Mouse (Mus musculus): ENCODE measurements around the gene Nop58. TPM values are rescaled to one million over a fixed set of nuclear protein-coding genes. Genes with fewer than 3 reads are reported as not detected.

Nop58 gene
- polyA plus RNA-seq, 1 experiment from 2014 or later = 232 TPM

GRCm38 (mm10) chr1:59764407-59764971 lies 79.7 kb downstream of the Nop58 start:
- Histone ChIP-seq H3K4me3 (replicated peaks; ENCODE audit: low read length) (peak overlapping the region; percentile 78), H3K36me3 (ENCODE audit: control insufficient read depth, insufficient read depth, low read length) (no peaks in the 10 kb centered on the region), H3K9ac (ENCODE audit: low read length) (peak overlapping the region; percentile 95), H3K9me3 (replicated peaks; ENCODE audit: control insufficient read depth, low read length) (no peaks in the 10 kb centered on the region), H3K4me2 (ENCODE audit: low read depth, low read length) (peak overlapping the region; percentile 90), H3K4me1 (ENCODE audit: control insufficient read depth, insufficient read depth, low read length) (peaks cover 9% of the 10 kb centered on the region; the same call in 1 of the 2 replicates), H3K27me3 (ENCODE audit: control insufficient read depth, insufficient read depth, low read length) (no peaks in the 10 kb centered on the region), H3K27ac (ENCODE audit: low read length) (peak overlapping the region; percentile 99)
- peak; percentile 30; the same call in 1 of the 2 replicates for ATAC-seq (ENCODE audit: insufficient read depth, low FRiP score)
- under 1% methylated on average over 27 of the region's 27 CpGs for WGBS

GRCm38 (mm10) chr1:59765279-59765678 lies 80.5 kb downstream of the Nop58 start:
- Histone ChIP-seq H3K9me3 (replicated peaks; ENCODE audit: control insufficient read depth, low read length) (no peaks in the 10 kb centered on the region), H3K36me3 (ENCODE audit: control insufficient read depth, insufficient read depth, low read length) (no peaks in the 10 kb centered on the region), H3K4me2 (ENCODE audit: low read depth, low read length) (peak overlapping the region; percentile 90), H3K4me1 (ENCODE audit: control insufficient read depth, insufficient read depth, low read length) (peaks cover 9% of the 10 kb centered on the region; the same call in 1 of the 2 replicates), H3K27me3 (ENCODE audit: control insufficient read depth, insufficient read depth, low read length) (no peaks in the 10 kb centered on the region), H3K27ac (ENCODE audit: low read length) (no peak overlapping the region), H3K4me3 (replicated peaks; ENCODE audit: low read length) (peak overlapping the region; percentile 49), H3K9ac (ENCODE audit: low read length) (no peak overlapping the region)
- no peak for ATAC-seq (ENCODE audit: insufficient read depth, low FRiP score)
- WGBS = 0% methylated on average over 4 of the region's 4 CpGs

- Histone ChIP-seq H3K4me1 (ENCODE audit: control insufficient read depth, insufficient read depth, low read length) (peaks cover 9% of the 10 kb centered on the region; the same call in 1 of the 2 replicates), H3K27me3 (ENCODE audit: control insufficient read depth, insufficient read depth, low read length) (no peaks in the 10 kb centered on the region), H3K9ac (ENCODE audit: low read length) (peak overlapping the region; percentile 46), H3K36me3 (ENCODE audit: control insufficient read depth, insufficient read depth, low read length) (no peaks in the 10 kb centered on the region), H3K4me3 (replicated peaks; ENCODE audit: low read length) (peak overlapping the region; percentile 37), H3K9me3 (replicated peaks; ENCODE audit: control insufficient read depth, low read length) (no peaks in the 10 kb centered on the region), H3K27ac (ENCODE audit: low read length) (no peak overlapping the region), H3K4me2 (ENCODE audit: low read depth, low read length) (peak overlapping the region; percentile 56)
- no peak for ATAC-seq (ENCODE audit: insufficient read depth, low FRiP score)
Observed at GRCm38 (mm10) chr1:59766626-59767025, 81.9 kb downstream of the Nop58 start.

Other genes with a start within 250 kb of the Nop58 start
- gene Fzd7, start 202.5 kb upstream of the Nop58 start, polyA plus RNA-seq (2015; fragmentation: Nextera tagmentation; extraction: Ambion mirVana) = 5.3 and 5.8 TPM in 2 replicates
- 0.34 and 0.35 TPM in 2 replicates for gene Gm973, start 168.7 kb upstream of the Nop58 start, polyA plus RNA-seq (2015; fragmentation: Nextera tagmentation; extraction: Ambion mirVana)
- 272 and 320 TPM in 2 replicates for gene Sumo1, start 14.1 kb upstream of the Nop58 start, polyA plus RNA-seq (2015; fragmentation: Nextera tagmentation; extraction: Ambion mirVana)
- gene Bmpr2, start 78.4 kb downstream of the Nop58 start, polyA plus RNA-seq (2015; fragmentation: Nextera tagmentation; extraction: Ambion mirVana) = 7.1 and 7.9 TPM in 2 replicates
- 3.6 and 4.0 TPM in 2 replicates for gene Fam117b, start 228.0 kb downstream of the Nop58 start, polyA plus RNA-seq (2015; fragmentation: Nextera tagmentation; extraction: Ambion mirVana)

All from stomach, embryonic 16.5 days (tissue).